Mouse (Mus musculus): Measurements from ENCODE around the gene Ccnk.

Gene Ccnk

DNA sequence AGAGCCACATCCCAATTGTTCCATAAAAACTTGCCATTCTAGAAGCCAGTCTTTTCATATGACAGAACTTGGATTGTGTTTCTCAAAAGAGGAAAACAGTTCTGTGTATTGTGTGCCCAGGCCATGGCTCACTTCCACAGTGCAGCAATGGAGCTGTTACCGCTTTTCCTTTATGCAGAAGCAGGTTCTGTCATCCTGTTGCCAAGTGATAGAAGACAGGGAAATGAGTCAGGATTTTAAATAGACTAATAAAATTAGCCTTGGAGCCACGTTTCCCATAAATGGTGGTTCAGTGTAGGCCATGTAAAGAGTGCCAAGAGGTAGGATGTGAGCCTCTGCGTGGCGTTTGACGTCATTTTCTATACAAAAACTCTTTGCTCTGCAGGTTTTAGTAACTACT, 14.5 kb downstream of the Ccnk start:
- DNase-seq, result peak in 1 of 2 experiments; percentile 24

DNA sequence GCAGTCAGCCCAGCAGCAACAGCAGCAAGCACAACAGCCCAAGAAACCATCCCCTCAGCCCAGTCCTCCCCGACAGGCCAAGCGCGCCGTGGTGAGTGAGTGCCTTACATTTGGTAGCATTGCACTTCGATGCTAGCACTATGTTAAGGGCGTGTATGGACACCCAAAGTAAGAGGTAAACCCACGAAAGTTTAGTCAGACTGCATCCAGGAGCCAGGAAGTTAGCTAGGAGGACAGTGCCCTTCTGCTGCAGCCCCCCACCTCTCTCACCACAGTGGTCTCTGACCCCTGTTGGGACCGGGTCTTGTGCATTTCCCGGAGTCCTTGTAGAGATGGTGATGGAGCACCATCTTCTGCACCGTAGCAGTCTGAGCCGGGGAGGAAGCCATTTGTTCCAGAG, 16.4 kb downstream of the Ccnk start:
- DNase-seq, result no peak

- no peak for DNase-seq
Measured at GRCm38 (mm10) chr12:108198447-108198846, 19.1 kb downstream of the Ccnk start.

DNA sequence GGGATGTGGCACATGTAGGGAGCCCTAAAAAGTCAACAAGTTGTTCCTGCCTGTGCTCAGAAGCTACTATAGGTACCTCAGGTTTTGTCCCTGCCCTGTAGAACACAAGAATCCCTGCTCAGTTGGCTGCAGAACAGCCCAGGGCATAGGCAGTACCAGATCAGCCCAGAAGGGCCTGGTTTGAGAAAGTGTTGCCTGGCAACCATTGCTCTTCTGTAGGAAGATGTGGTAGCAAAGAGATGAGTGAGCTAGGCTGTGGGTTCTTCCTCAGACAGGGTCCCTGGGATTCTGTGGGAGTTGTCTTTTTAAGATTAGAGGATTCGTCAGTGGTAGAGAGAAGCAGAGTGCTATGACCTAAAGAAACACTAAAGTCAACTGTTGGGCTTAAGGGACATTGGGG, 20.7 kb downstream of the Ccnk start:
- no peak for DNase-seq

DNA sequence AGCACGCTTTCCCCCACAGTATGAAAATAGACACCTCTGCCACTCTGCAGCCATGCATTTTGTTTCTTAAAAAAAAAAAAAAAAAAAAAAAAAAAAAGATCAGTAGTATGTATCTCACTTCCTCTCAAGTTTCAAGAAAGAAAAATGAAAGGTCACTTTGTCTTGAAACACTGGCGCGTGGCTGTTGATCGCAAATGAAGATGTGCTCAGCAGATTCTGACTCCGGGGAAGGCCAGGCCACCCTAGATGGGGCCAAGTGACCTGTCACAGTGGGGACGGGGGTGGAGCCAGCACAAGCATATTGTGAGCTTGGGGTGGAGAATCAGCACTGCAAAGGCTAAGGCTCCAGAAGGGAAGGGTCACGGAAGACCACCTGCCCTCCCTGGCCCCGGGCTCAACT, 24.5 kb downstream of the Ccnk start:
- DNase-seq, result no peak

DNA sequence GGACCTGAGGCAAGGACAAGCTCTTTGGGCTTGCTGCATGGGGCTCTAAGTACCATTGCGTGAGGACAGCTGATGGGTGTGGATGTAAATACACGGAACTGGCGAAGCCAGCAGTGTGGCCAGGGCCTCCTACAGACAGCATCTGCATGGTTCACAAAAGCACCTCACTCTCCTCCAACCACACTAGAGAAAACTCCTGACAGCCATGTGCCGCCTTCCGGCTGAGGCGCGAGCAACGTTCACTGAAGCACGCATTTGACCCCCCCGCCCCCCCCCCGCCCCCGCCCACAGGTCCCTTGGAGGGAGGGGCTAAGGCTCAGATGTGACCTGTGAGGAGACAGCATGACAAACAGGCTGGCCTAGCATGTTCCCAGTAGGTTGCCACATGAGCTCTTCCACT, 25.6 kb downstream of the Ccnk start:
- no peak for DNase-seq

GRCm38 (mm10) chr12:108206641-108207040, 27.3 kb downstream of the Ccnk start:
- DNase-seq, result peak; percentile 69 to 93

DNA sequence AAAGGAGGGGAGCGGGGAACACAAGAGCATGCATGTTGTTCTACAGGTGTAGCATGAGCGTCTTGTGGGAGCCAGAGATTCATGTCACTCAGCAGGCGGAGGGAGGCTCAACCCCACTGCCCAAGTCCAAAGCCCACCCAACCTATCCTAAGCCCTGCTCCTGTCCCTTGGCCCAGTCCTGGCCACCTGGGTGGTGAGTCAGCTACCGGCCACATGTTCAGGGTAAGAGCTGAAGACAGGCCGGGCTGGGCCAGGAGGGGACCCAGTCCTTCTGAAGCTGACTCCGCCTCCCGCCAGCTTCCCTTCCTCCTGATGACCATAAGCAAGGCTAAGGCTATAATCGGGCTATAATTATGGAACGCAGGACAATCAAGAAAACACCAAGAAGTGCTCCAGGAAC, 28.8 kb downstream of the Ccnk start:
- no peak for DNase-seq

GRCm38 (mm10) chr12:108208726-108209438, 29.5 kb downstream of the Ccnk start:
- peak; percentile 65 to 88 for DNase-seq

DNA sequence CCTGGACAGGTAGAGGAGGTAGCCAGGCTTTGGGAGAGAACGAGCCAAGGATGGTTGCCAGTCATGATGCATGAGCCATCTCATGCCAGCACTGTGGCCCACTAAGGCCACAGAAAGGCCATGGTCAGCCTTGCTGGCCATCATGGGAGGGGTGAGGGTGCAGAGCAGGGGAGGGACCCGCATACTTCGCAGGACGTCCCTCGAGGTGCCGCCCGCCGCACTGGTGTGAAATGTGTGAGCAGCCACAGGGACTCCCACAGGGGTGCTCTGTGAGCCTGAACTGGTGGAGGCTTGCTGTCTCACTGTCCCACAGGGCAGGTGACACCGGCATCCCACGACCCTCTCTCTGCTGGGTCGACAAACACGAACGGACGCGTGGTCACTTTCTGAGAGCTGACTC, 31.2 kb downstream of the Ccnk start:
- DNase-seq, result no peak

- DNase-seq, result no peak
Measured at GRCm38 (mm10) chr12:108212071-108212470, 32.7 kb downstream of the Ccnk start.

GRCm38 (mm10) chr12:108212476-108212875, 33.1 kb downstream of the Ccnk start:
- no peak for DNase-seq

DNA sequence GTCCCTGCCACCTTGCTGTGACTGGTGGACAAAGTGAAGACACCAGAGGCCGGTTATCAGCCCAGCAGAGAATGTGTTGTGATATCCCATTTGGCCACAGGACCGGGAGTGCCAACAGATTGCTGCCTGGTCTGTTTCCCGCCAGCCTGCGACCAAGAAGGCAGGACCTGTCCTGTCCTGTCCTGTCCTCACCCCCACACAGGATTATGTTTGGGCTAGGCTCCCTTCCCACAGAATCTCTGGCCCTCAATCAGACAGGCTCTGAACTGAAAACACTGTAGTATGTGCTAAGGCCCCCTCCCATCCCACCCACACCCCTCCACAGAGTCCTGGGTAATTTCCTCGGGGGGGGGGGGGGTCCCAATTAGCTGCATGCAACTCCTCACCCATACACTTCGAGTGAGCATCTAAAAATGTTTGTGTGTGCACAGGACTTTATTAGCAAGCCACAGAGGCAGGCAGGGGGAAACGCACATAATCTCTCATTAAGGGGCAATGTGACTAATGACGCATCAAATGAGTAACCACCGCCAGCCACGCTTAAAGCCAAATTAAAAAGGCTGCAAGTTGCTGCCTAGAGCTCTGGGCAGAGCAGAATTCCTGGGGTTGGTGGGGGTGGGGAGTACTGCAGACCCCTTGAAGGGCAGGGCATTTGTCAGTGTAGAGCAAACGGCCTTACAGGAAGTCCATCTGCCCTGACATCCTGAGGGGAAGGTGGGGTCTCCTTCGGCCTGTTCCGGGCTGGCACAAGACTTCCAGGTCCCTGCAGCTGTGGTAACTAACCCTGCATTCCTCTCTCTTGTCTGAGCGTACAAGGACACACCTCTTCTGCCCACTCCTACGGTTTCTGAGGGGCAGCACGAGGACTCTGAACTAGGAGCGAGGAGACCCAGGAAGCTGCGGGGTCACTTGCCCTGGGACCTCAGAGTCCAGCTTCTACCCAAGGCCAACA, 34.0 kb downstream of the Ccnk start:
- DNase-seq, result no peak

DNA sequence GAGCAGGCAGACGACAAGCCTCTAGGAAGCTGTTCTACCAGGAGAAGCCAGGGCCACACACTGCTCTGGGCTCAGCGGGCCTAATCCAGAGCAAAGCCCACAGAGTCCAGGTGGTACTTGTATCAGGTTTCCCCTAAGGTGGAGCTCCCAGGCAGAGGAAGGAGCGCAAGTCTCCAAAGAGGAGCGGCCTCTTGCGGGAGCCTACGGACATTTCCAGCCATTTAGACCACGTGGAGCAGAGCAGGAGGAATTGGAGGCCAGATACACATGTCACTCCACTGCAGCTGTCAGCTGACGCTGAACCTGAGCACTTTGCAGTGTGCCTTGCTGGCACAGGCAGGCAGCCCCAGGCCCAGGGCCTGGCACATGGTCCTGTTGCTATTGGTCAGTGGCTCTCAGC, 35.7 kb downstream of the Ccnk start:
- DNase-seq, result no peak

DNA sequence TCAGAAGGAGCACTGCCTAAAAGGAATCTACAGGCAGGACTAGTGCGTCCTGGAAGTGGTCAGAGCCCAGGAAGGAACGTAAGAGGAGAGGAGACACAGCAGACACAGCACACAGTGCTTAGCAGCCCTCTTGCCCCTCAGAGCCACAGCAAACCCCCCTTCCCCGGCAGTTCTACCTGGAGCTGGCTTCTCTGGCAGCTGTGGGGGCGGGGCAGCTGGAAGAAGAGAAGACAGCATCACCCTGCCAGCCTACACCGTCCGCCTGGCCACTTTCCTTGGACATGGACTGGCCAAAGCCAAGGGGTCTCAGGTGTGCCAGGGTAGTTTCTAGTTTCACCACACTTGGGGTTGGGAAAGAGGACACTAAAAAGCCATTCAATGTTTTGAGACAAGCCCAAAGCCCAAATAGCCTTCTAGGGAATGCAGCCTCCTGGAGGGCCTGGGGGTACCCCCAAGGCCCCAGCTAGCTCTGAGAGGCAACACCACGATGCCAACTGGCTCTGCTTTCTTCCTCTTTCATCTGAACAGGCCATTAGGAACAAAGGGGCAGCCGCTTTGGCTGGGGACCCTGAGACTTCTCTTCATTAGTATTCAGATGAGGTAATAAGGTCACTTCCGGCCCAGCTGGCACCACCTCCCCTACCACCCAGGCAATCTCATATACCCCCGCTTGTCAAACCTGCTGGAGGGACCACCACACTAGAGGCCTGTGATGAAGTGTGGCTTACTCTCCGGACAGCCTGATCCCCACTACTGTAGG, 37.4 kb downstream of the Ccnk start:
- DNase-seq, result no peak

GRCm38 (mm10) chr12:108217572-108217971, 38.2 kb downstream of the Ccnk start:
- peak; percentile 69 to 85 for DNase-seq

- DNase-seq, result no peak
Measured at GRCm38 (mm10) chr12:108219163-108219562, 39.8 kb downstream of the Ccnk start.

- no peak for DNase-seq
Measured at GRCm38 (mm10) chr12:108219825-108220616, 40.6 kb downstream of the Ccnk start.

- DNase-seq, result peak in 1 of 2 experiments; percentile 38
Measured at GRCm38 (mm10) chr12:108220621-108221020, 41.2 kb downstream of the Ccnk start.

GRCm38 (mm10) chr12:108221206-108221605, 41.8 kb downstream of the Ccnk start:
- DNase-seq, result no peak

- no peak for DNase-seq
Measured at GRCm38 (mm10) chr12:108221712-108222111, 42.3 kb downstream of the Ccnk start.

GRCm38 (mm10) chr12:108223357-108223756, 44.0 kb downstream of the Ccnk start:
- no peak for DNase-seq

Data from kidney, postnatal 36 days (tissue).